Mouse (Mus musculus) forelimb bud, embryonic 11.5 days (tissue): ENCODE measurements at regions not wholly inside any gene's neighbourhood (a gene's known extent, or its start where the extent isn't known, plus 50 kb on each side); places are given as distances from the start of the nearest gene placed in this dataset.
"Not testable (repeated sequence)": the region's sequence is repeated elsewhere in the genome, so short reads cannot be mapped to it uniquely, and the experiment has no call there.

Experiments
- DNase-seq: peaks from one replicate; pipeline ENCODE4 v3.0.0-alpha.2; 2012; ENCODE audit warnings: low read depth, low spot score

DNA sequence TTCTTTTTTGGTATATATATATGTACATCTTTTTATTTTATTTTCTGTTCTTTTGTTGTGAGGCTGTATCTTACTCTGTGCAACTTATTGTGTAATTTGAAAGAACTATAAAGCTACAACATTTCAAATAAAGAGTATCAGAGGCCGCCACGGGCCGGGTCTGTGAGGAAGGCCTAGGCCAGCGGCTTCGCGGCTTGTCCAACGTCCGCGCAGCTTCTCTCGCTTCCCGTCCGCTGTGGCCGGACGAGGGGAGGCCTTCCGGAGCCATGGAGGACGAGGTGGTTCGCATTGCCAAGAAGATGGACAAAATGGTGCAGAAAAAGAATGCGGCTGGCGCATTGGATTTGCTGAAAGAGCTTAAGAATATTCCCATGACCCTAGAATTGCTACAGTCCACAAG, 167.4 kb downstream of the Kif21a start:
- DNase-seq = not testable (repeated sequence)

- no peak for DNase-seq
These were observed 180.3 kb downstream of the Kif21a start for GRCm38 (mm10) chr15:90869452-90869851.

GRCm38 (mm10) chr15:90853763-90854162, 174.5 kb upstream of the Cpne8 start:
- not testable (repeated sequence) for DNase-seq

DNA sequence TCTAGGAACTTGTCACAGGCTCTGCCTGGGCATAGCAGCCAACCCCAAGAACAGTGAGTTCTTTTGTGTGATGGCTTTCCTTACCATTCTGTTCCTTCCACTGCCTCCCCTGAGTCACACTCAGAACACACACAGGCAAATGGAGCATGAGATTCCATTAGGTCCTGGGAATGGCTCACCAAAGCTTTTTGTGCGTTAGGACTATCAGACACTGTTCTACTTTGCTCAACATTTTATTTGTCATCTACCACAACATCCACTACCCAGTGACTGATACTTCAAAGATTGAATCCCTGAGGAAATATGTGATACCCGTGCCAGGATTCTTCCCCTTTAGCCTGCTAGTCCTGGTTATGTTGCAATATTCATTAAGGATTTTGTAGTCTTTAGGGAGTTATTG, 172.8 kb upstream of the Cpne8 start:
- no peak for DNase-seq

DNA sequence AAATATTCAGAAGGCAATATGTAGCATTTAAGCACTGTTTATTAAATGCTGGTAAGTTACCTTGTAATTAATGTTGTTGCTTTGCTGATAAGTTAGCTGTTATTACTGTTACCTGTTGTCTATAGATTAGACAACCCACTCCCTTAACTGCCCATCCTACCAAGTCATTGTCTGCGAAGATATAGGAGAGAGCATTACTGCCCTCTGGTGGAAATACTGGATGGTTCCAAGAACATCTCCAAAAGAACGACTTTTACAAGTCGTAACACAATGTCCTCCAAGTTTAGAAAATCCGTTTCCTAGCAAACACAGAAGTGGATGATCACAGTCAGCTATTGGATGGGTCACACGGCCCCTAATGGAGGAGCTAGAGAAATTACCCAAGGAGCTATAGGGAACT, 162.2 kb upstream of the Cpne8 start:
- peak; percentile 48 for DNase-seq

DNA sequence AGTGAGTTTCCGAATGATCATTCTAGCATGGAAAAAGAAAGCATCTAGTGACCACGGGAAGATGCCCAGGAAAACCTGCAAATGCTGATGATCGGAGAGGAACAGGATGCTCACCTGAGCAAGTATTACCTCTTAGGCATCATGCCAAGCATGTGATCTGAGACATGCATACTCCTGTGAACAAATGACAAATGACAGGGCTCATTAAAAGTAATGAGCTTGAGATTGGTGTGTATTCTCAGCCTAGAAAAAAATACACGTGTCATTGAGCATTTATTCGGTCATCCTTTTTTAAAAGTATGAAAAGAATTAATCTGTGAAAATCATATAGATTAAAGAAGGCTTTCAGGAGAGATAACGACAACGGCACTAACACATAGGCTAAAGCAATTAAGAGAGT, 156.4 kb upstream of the Cpne8 start:
- no peak for DNase-seq

GRCm38 (mm10) chr15:90827816-90828215, 148.6 kb upstream of the Cpne8 start:
- DNase-seq = no peak

- no peak for DNase-seq
These were observed 143.1 kb upstream of the Cpne8 start for GRCm38 (mm10) chr15:90822306-90822705.

DNA sequence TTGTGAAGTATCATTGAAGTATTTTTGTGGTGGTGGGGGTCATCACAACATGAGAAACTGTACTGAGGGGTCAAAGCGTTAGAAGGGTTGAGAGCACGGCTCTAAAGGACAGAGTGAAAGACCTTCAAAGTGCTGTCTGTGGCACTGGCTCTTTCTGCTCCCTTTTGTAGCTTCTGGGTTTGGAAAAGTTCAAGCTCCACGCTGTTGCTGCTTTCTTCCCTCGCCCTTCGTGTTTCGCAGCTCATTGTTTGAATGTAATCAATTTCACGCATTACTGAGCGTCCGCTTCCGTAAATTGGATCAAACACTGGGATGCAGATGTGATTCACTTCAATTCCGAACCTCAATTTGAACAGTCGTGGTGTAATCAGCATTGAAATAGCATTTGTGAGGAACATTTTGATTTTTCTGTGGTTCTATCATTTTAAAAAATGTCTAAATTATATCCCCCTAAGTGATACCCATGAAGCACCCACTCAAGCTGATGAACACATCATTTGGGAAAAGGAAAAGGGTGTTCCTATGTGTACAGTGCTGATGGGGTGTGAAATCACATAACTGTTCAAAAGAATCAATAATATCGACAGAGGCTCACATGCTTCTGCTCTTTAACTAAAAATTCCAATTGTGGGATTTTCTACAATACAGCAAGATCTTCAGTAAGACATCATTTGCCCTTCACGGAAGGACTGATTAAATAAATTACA, 140.9 kb upstream of the Cpne8 start:
- no peak for DNase-seq

DNA sequence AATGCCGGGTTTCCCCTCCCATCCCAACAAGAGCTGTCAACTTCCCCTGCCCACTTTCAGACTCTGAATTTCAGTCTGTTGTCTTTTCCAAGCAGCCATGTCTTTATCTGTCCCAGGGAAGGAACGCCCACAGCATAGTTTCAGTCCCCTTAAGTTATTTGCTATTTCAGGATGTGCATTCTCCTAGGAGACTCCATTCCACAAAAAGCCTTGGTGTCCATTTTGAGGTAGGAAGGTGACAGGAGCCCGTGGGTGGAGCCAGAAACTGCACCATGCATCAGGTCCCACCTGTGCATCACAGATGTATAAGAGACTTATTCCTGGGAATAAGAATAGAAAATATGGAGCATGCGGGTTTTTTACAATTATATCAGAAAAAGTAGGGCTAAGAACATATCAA, 138.9 kb upstream of the Cpne8 start:
- DNase-seq = no peak

DNA sequence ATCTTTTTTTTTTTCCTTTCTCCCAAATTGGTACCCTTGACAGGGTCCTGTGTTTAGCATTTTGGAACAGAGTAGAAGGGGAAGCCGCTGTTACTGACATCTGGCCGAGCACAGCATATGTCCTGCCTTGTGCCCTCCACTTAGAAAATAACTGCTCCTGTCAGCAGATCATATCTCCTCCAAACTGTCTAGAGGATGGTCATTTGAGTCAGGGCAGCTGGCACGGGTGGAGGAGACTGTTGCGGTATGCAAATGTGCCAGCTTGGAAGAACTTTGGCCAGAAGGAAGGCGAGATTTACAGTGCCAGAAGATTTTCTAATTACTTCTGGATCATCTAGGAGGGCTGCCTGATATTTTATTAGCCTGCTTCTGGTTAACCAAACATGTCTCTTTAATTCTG, 134.7 kb upstream of the Cpne8 start:
- no peak for DNase-seq

- DNase-seq = no peak
These were observed 131.1 kb upstream of the Cpne8 start for GRCm38 (mm10) chr15:90810341-90810740.

DNA sequence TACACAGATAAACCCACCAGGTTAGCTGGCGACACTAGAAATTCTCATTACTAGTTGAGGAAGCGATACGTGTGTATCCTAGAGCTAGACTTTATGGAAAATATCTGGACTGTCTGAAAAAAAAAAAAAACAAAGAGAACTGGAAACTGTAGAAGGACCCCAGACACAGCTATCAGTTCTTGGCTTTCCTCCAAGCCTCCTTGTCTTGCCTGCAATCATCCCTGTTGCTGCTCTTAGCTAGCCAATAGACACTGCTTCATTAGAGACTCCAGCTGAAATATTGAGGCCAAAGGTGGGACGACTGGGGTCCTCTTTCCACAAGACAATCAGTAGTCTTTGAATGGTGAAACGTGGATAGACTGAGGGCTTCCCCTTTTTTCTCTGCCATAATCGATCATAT, 129.0 kb upstream of the Cpne8 start:
- no peak for DNase-seq

GRCm38 (mm10) chr15:90798056-90798455, 118.8 kb upstream of the Cpne8 start:
- no peak for DNase-seq

DNA sequence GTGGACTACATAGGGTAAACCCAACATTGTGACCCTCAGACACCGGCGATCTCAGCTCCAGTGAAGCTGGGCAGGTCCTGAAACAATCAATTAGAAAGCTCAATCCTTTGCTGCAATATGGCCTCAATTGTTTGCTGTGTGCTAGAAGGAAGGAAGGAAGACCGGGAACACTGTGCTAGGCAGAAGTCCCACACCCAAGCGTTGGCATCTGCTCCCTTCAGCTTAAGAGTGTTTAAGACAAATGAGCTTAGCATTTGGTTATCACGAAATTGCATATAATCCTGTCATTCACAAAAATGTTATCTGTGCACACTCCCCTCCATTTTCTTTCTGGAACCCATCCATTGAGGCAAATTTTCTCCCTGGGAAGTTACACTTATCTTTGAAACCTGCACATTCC, 110.7 kb upstream of the Cpne8 start:
- no peak for DNase-seq

GRCm38 (mm10) chr15:90784741-90785140, 105.5 kb upstream of the Cpne8 start:
- DNase-seq = no peak

GRCm38 (mm10) chr15:90767521-90767920, 88.3 kb upstream of the Cpne8 start:
- no peak for DNase-seq

GRCm38 (mm10) chr15:90764501-90764900, 85.3 kb upstream of the Cpne8 start:
- DNase-seq = not testable (repeated sequence)

DNA sequence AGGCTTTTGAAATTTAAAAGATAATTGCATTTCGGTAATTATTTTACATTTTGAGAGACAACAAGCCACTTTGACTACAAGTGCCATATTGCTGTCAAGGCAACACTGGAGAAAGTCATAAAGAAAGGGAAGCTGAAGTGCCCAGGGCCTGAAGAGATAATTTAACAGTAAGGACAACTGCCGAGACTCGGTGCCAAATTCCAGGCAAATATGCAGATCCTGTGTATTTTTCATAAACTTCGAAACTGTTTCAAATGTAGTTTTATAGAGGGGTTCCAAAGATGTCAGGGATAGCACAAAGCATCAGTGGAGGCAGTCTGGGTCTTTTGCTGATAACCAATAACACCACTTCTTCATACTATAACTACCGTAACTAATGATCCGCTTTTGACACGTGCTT, 54.7 kb upstream of the Cpne8 start:
- no peak for DNase-seq
